Mouse (Mus musculus) stomach, postnatal 0 days (tissue): ENCODE results near the gene 9330182L06Rik.

Experiments
- CTCF ChIP-seq: IDR thresholded peaks from 2 replicates; pipeline ENCODE4 v1.5.1; 2016; ENCODE audit warnings: antibody characterized with exemption, low read depth, mild to moderate bottlenecking, moderate library complexity
- EP300 ChIP-seq: optimal IDR thresholded peaks from 2 replicates; pipeline ENCODE3; 2016; ENCODE audit warnings: antibody characterized with exemption

DNA sequence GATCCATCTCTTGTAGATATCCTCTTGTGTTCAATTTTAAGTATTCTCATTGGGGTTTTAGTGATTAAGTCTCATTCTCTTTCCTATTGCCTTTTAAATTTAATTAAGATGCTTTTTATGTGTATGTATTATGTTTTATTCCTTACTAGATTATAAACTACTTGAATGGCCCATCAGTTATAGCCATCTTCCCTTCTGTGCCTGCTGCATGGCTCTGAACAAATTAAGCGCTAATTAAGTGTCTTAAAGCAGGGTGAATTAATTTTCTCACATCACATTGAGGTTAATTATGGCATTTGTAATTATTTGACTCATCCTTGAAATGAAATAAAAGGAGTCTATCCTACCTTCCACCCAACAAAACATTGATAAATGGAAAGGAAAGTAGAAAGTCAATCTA is 245.1 kb downstream of the 9330182L06Rik start:
- TF ChIP-seq EP300, result no peak
- no peak for TF ChIP-seq CTCF
